Mouse (Mus musculus) layer of hippocampus, postnatal 36 days (tissue): ENCODE measurements around the gene Tenm4. TPM values are rescaled to one million over a fixed set of nuclear protein-coding genes. Genes with fewer than 3 reads are reported as not detected.

ENCODE experiments used
- DNase-seq, 2 experiments: peaks; one replicate each; pipeline ENCODE4 v3.0.0; 2022
- total RNA-seq, 2 experiments: library from RNA; stranded (reverse); gene quantifications; 2 replicates each; pipeline ENCODE4 v1.2.3; 2021

Gene Tenm4
- total RNA-seq, 2 experiments from 2014 or later, result 116 to 124 TPM

GRCm38 (mm10) chr7:96352671-96353070 lies 181.6 kb downstream of the Tenm4 start:
- no peak for DNase-seq

GRCm38 (mm10) chr7:96356285-96356811 lies 185.3 kb downstream of the Tenm4 start:
- no peak for DNase-seq

GRCm38 (mm10) chr7:96357550-96357949 lies 186.5 kb downstream of the Tenm4 start:
- DNase-seq, result no peak

GRCm38 (mm10) chr7:96363311-96363710 lies 192.3 kb downstream of the Tenm4 start:
- DNase-seq, result no peak

- DNase-seq, result no peak
These were observed 198.9 kb downstream of the Tenm4 start for GRCm38 (mm10) chr7:96369947-96370346.

GRCm38 (mm10) chr7:96374004-96374663 lies 203.1 kb downstream of the Tenm4 start:
- DNase-seq, result no peak

- no peak for DNase-seq
These were observed 204.5 kb downstream of the Tenm4 start for GRCm38 (mm10) chr7:96375507-96375906.

- DNase-seq, result peak in 1 of 2 experiments; percentile 16
These were observed 212.9 kb downstream of the Tenm4 start for GRCm38 (mm10) chr7:96383686-96384528.

GRCm38 (mm10) chr7:96384726-96385500 lies 213.9 kb downstream of the Tenm4 start:
- no peak for DNase-seq

- DNase-seq, result no peak
These were observed 214.8 kb downstream of the Tenm4 start for GRCm38 (mm10) chr7:96385850-96386249.

GRCm38 (mm10) chr7:96390034-96390670 lies 219.1 kb downstream of the Tenm4 start:
- no peak for DNase-seq

GRCm38 (mm10) chr7:96390894-96391293 lies 219.8 kb downstream of the Tenm4 start:
- DNase-seq, result no peak

- no peak for DNase-seq
These were observed 220.9 kb downstream of the Tenm4 start for GRCm38 (mm10) chr7:96391797-96392472.

- no peak for DNase-seq
These were observed 221.6 kb downstream of the Tenm4 start for GRCm38 (mm10) chr7:96392600-96392999.

GRCm38 (mm10) chr7:96397940-96398339 lies 226.9 kb downstream of the Tenm4 start:
- peak in 1 of 2 experiments; percentile 31 for DNase-seq

GRCm38 (mm10) chr7:96400411-96400810 lies 229.4 kb downstream of the Tenm4 start:
- peak in 1 of 2 experiments; percentile 40 for DNase-seq

- DNase-seq, result no peak
These were observed 235.7 kb downstream of the Tenm4 start for GRCm38 (mm10) chr7:96406630-96407214.

GRCm38 (mm10) chr7:96408161-96408889 lies 237.3 kb downstream of the Tenm4 start:
- no peak for DNase-seq

- DNase-seq, result no peak
These were observed 238.4 kb downstream of the Tenm4 start for GRCm38 (mm10) chr7:96409323-96409880.

GRCm38 (mm10) chr7:96413822-96414221 lies 242.8 kb downstream of the Tenm4 start:
- no peak for DNase-seq
